Mouse (Mus musculus): ENCODE results near the gene Hebp1. TPM values are rescaled to one million over a fixed set of nuclear protein-coding genes. Genes with fewer than 3 reads are reported as not detected.
A peak's percentile ranks its signal among the peaks of the same experiment; 100 is the strongest.

Hebp1 gene
- total RNA-seq, 2 experiments from 2014 or later: 14.6 to 19.7 TPM

DNA sequence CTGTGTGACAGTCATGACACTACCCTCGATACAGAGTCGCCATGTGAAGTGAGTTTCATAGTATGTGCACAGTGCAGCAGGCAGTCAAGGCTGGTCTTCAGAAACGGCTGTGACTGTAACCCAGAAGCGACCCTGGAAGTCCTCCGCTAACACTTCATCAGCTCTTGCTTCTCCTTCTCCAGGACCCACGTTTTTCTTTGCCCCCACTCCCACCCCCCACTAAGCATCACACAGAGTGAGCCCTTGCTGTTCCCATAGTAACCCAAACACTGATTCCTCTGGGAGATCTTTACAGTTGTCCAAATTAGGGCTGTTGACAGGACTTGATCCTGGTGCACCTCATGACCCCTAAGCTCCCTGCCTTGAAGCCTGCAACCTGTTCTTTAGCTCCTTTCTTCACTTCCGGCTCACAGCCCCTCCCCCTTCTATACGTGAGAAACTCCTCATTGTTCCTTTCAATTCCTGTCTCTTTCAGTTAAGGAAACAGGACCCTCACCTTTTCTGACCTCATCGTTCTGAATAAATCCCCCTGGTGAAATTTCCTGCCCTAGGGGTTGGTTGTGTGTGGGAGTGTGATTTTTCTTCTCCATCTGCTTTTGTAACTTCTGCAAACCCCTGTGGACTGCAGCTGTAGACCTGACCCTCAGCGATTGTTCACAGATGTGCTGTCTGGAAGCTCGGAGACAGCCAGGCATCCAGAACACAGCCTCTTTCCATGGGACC, 61.2 kb downstream of the Hebp1 start:
- intact Hi-C loops (cut with DNase I): no loop called here
- no peak for DNase-seq

DNA sequence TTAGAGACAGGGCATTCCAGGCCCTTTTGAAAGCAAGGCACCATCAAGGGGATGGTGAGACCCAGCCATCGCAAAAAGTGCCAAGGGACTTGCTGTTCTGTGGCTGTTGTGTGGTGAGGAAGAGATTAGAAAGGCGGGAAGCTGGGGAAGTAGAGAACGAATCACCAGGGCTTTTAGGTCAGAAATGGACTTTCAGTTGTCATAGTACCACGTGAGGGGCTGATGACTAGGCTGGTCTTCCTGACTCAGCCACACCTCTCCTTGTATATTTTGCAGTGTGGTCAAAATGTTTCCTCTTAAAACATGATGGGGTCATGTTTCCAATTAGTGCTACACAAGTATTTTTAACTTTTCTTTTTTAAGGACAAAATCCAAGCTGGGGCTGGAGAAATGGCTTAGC, 62.1 kb downstream of the Hebp1 start:
- no peak for DNase-seq
- intact Hi-C loops (cut with DNase I): no loop called here

DNA sequence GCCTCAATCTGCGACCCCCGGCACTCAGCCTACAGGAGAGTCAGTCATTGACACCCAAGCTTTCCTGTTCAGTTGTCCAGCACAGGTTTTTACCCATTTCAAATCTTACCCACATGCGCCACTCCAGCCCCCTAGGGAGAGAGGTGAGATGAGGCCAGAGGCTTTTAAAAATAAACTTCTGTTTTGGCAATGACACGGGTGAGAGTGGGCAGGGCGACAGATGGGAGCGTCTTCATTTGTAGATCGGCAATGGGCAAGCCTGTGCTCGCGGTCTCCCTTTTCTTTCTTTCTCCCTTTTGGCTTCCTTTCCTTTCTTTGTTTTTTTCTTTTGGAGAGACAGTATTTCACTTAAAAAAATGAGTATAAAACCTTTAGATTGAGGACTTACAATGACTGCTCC, 64.3 kb downstream of the Hebp1 start:
- intact Hi-C loops (cut with DNase I): no loop called here
- DNase-seq: no peak

DNA sequence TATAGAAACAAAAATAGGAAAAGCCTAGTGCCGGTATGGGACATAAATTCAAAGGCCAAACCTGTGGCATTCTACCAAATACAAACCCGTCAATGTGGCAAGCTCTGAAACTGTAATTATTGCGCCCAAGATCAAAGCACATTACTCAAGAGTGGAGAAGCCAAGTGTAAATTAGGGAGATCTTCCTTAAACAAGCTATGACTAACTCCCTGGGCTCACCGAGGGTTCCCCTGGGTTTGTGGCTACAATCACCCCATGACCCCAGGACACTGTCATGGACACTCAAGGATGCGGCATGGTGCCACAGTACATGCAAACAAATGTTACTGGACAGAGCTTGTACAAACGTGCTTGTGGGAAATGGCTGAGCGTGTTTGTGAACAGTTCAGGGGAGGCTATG, 64.7 kb downstream of the Hebp1 start:
- no peak for DNase-seq
- intact Hi-C loops (cut with DNase I): no loop called here

DNA sequence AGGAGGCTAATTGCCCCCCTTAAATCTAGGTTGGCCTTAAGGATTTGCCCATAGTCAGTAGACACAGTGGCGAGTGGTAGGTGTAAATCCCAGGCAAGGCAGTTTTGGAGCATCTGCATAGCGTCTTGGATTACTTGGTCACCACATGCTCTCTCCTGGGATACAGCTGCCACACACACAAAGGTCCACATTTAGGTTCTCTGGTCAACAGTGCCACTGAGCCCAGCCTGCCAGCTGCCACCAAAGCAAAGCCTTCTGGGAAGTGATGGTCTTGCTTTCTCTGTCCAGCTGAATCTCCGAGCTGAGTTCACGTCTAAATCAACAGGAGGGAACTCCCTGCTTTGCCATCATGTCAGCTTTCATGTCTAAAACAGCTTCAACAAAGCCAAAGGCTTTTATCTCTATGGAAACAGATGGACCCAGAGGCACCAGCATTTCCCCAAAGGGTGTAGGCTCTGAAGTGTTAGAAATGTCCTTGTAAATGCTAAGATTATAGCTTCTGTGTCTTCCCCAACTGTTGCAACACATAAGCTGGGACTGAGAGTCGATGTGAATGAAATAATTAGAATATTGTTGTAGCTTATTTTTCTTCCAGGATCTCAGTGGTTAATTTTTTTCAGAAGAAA, 73.0 kb downstream of the Hebp1 start:
- no peak for DNase-seq
- intact Hi-C loops (cut with DNase I): no loop called here

DNA sequence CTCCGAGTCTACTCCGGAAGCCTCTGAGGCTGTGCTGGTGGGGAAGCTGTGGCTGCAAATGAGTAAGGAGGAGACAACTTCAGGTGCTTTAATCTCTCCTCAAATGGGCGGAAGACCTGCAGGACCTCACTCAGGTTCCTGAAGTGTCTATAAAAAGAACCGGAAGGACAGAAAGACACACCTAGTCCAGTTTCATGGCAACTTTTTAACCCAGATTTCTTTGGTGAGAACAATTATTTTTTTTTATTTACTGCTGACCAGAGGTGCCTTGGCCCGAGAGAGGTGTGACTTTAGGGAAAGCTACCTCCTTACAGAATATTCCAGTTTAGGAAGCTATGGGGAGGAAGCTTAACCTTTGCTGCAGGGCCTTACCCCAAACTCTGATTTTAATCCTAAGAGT, 79.6 kb downstream of the Hebp1 start, which contains the start of gene Gprc5d:
Gprc5d (minus strand) TSS at position 101 of the 400 bp plus-strand sequence.
- DNase-seq: no peak
- intact Hi-C loops (cut with DNase I): no loop called here

DNA sequence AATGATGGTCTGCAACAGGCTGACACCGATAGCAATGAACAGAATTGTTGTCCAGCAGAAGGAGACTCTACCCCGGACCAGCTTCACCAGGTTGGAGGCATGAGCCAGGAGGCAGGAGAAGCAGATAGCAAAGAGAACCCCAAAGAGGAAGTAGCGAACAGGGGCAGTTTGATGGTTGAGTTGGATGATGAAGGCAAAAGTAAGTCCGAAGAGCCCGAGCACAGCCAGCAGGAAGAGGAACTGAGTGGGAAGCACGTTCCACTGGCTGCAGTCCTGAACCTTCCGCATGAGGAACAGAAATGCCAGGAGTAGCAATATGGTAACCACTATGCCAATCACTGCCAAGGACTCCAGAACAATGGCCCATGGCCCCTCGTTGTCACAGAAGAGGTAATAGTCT, 81.3 kb downstream of the Hebp1 start:
- intact Hi-C loops (cut with DNase I): no loop called here
- no peak for DNase-seq

DNA sequence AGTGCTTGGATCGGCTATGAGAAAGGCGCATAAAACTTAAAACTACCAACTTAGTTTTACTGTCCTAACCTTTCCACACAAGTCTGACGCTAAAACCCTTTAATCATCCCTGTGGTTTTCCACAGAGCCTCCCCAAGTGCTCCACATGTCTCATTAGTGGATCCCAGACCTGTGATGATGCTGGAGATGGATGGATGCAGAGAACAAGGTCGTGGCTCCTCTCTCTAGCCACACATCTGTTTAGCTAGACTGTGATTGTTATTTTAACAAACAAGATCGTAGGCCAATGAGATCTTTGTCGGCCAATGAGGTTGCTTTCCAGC, 84.7 kb downstream of the Hebp1 start:
- intact Hi-C loops (cut with DNase I): no loop called here
- no peak for DNase-seq

DNA sequence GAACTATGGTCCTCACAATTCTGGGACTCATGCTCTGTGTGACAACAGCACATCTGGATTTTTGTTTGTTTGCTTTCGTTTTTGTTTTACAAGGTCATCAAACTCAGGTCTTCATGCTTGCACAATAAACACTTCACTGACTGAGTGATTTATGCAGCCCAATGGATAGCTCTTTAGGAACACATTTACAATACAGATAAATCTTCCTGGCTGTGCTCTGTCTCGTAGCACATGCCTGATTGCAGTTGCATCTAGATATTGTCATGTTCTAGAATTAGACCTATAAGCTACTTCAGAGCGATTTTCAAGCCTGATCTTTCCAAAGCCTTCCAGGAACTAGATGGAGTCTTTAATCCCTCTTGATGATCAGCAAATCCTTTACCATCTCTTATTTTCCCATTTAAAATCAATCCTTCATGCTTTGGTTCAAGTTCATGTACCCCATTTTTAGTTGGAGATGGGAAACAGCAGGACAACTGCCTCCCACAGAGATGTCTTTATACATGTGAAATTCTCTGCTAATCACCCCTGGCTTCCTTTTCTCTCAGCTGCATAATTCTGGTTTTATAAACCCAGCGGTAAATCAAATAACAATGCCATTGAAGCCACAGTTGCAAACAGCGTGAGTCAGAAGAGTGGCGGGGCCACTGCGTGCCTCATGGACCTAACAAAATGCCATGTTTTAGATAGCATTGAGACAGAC, 85.3 kb downstream of the Hebp1 start:
- intact Hi-C loops (cut with DNase I): no loop called here
- no peak for DNase-seq

DNA sequence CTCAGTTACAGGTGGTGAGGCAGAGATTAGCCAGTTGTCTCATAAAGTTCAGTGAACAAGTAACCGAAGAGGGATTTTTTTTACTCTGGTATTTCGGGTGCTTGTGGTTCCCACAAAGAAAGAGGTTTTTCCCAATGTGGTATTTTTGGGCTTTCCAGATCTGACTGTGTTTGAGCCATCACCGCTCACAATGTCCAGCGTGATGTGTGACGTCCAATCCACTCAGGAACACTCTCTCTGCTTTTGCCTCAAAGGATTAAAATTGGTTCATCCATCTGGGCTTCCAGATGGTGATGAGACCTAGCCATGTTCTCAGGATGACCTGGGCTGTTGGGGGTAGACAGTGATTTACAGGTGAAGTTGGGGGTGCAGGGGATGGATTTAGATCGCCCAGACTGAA, 90.8 kb downstream of the Hebp1 start:
- DNase-seq: no peak
- intact Hi-C loops (cut with DNase I): no loop called here

DNA sequence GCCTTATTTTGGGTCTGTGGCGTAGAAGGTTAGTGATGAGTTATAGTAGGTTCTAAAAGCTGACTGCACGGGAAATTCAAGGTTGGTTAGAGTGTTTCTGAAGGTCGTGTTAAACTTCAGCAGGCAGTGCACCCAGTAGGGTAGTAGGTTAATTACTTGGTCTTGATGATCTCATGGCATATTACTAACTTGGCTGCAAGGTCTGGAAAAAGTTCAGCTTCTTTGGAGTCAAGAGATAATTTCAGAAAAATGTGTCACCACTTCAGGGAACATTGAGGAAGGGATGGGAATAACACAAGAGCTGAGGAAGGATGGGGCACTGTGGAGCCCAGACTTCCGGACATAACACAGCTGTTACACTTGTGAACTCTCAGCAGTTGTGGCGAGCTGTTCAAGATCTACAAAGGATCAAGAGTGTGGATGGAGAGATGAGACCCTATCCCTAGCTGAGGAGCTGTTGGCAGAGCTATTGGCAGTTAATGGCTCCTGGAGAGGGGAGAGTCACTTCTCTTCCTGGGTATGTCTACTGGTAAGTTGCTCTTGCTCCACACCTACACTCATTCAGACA, 95.0 kb downstream of the Hebp1 start:
- no peak for DNase-seq
- intact Hi-C loops (cut with DNase I): no loop called here

DNA sequence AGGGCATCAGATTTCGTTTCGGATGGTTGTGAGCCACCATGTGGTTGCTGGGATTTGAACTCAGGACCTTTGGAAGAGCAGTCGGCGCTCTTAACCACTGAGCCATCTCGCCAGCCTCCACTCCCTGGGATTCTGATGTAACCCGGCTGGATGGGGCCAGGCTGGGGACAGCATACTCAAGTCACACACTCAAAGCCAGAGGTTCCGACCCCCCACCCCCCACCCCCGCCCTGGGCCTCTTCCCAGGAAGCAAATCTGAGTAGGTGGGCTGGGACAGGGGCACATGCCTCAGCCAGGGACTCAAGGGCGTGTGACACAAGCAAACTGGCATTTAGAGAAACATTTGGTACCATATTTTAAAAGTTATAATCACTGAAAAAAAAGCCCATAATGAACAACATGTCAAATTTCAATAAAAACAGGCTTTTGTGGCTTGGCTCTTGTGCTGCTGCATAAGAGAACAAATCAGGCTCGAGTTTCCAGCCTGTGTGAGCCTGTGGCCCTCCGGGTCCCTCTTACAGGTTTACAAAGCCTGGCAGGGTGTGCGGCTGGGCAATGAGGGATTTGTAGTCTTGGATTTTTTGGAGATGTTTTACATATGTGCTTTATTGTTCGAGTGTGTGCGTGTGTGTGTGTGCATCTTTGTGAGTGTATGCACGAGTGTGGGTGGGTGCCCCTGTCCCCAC, 96.9 kb downstream of the Hebp1 start:
- DNase-seq: no peak
- intact Hi-C loops (cut with DNase I): no loop called here

DNA sequence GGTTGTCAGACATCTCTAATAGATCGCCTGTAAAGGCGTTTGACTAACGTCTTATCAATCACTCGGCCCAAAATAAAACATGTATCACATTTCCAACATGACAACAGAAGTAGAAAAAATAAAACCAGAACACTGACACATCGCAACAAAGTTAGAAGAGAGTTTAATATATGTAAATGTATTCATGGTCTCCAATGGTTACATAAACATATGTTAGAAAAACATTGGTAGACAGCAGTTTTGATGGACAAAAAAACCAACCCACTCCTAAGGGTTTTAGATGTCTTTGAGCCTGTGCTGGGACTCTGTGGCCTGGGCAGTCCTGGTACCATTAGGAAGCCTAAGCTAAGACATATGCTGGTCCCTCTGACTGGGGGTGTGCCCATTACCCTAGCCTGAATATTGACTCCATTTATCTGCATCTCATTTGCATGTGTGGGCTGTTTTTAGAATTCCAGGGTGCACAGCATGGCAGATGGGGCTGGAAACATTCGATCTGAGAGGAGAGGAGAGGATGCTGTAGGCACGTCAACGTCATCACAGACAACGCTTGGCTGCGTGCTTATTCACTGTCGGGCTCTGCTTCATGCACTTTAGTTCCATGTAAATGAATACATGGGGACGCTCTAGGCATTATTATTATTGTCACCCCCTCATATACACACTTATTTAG, 104.9 kb downstream of the Hebp1 start:
- intact Hi-C loops (cut with DNase I): no loop called here
- DNase-seq: no peak

DNA sequence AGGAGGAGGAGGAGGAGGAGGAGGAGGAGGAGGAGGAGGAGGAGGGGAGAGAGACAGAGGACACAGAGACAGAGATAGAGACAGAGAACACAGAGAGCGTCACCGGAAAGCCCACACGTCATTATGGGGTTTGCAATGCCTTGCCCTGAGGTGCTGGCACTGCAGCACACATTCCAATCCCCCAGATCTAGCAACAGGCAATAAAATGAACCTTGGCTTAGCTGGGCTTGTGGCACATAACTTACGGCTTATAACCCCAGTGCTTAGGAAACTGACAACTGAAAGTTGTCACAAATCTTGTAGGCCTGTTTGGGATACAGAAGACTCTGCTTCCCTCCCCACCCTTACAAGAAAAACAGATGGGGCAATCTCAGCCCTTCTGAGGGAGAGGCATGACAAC, 107.2 kb downstream of the Hebp1 start:
- DNase-seq: no peak
- intact Hi-C loops (cut with DNase I): no loop called here

DNA sequence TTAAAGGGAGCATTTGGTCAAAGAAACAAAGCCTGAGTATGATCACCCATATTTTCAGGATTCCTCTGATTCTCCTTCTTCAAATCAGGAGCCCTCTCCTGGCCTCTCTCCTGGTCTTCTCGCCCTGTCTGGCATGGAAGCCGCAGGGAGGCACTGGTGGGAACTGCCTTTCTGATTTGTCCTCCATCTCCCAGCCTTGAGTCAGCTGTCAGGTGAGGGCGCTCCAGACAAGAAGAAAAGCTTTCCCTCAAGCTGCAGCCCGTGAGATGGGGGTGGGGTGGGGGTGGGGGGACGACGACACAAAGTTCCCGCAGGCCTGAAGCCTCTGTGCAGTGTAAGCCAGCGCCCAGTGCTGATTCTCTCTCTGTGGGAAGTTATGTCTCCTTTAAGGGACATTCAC, 108.0 kb downstream of the Hebp1 start:
- intact Hi-C loops (cut with DNase I): loop anchor here (2.0 to 5.0 kb wide), 2 partner anchors 55 to 288 kb away; no protein-coding TSS in a partner anchor
- DNase-seq: peak; percentile 25

DNA sequence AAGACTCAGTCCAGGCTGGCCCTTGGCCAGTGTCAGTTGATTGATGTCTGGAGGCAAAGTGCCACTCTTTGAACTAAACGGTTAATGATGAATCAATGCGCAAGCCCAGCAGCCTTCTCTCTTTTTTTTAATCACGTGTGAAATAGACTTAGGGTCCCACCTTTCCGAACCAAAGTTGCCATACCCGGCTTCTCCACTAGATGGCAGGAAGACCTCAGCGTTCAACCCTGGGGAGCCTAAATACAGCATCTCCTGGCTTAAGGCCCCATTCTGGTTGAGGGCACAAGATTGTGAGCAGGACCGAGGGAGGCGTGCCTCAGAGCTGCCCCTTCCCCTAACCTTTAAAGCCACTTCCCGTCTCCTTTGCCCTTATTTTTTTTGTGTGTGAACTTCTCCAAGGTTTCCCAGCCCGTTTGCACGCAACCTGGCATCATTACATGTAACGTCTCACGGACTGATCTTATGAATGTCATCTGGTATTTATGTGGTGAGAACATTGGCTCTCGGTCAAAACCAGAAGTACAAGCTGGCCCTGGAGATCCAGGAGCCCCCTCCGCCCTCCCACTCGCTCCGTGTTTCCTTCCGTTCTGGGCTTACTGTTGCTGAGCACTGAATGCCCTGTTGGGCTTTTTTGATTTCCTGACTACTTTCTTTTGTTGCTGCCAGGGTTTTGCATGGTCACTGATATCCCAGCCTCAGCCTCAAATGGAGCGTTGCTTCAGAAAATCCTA, 109.9 kb downstream of the Hebp1 start:
- peak; percentile 83 for DNase-seq
- intact Hi-C loops (cut with DNase I): loop anchor here (2.0 to 5.0 kb wide), 2 partner anchors 57 to 289 kb away; no protein-coding TSS in a partner anchor

Measured in left cerebral cortex, postnatal 4 days (tissue).